Mouse (Mus musculus): ENCODE measurements around the gene Gstp1. TPM values are rescaled to one million over a fixed set of nuclear protein-coding genes. Genes with fewer than 3 reads are reported as not detected.

Gstp1 gene
- total and polyA plus RNA-seq, 2 experiments from 2014 or later, result 266 to 440 TPM

DNA sequence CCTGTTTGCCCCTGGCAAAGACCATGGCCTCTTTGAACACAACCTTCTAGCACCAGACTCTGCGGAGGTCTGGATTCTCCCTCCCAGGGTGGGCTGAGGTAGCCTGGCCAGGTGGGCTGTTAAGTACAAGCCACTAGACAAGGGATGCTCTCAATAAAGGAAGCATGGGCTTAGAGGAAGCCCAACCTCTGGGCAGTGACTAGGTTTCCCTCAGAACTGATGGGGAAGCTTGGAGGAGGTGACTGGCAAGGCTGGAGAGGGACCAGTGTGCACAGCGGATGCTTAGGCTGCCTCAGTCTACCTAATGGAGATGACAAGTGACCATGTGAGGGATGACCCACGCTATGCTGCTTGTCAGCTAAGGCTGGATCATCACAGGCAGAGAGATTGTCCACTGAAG, 45.8 kb downstream of the Gstp1 start:
- WGBS, result 80% methylated on average over 3 of the region's 3 CpGs

DNA sequence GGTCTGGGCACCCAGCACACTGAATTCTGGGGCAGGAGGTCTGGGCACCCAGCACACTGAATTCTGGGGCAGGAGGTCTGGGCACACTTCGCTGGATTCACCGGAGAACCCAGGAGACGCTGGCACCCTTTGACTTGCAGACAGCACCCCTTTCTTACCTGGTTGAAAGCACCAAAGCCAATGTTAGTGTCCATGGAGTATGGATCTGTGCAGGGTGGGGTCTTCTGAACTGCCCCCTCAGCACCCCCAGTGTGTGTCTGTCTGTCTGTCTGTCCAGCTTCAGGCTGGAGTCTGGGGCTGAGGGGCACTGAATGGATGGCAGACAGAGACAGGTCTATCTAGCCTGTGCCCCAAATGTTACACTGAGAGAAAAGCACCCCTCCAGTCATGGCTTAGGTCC, 46.2 kb downstream of the Gstp1 start:
- WGBS, result 93% methylated on average over 3 of the region's 3 CpGs
- TF ChIP-seq CTCF (IDR thresholded peaks at IDR 0.05; ENCODE audit: low read depth) (no peak), EP300 (IDR thresholded peaks at IDR 0.05; ENCODE audit: low read depth) (no peak)

More for the DNA sequence above, 45.8 kb downstream of the Gstp1 start:
- H3K27me3 ChIP-seq (ENCODE audit: control insufficient read depth, insufficient read depth, low read length), result no peaks in the 10 kb centered on the region
- H3K9me3 ChIP-seq (replicated peaks; ENCODE audit: control insufficient read depth, low read length), result no peaks in the 10 kb centered on the region
- no peak overlapping the region for H3K27ac ChIP-seq (ENCODE audit: low read depth)
- H3K9ac ChIP-seq (replicated peaks; ENCODE audit: low read depth, low read length), result no peak overlapping the region
- H3K4me2 ChIP-seq (ENCODE audit: low read depth, low read length), result no peak overlapping the region
- no peak for ATAC-seq (ENCODE audit: insufficient read depth, low read depth)
- DNase-seq (ENCODE audit: low spot score), result no peak
- peaks cover 3% of the 10 kb centered on the region; the same call in 1 of the 2 replicates for H3K4me1 ChIP-seq (ENCODE audit: control insufficient read depth, insufficient read depth)
- no peak overlapping the region for H3K4me3 ChIP-seq (ENCODE audit: low read depth, low read length)
- TF ChIP-seq CTCF (IDR thresholded peaks at IDR 0.05; ENCODE audit: low read depth), result no peak
- TF ChIP-seq EP300 (IDR thresholded peaks at IDR 0.05; ENCODE audit: low read depth), result no peak
- no peaks in the 10 kb centered on the region for H3K36me3 ChIP-seq (replicated peaks; ENCODE audit: control insufficient read depth, insufficient read depth, low read length)

DNA sequence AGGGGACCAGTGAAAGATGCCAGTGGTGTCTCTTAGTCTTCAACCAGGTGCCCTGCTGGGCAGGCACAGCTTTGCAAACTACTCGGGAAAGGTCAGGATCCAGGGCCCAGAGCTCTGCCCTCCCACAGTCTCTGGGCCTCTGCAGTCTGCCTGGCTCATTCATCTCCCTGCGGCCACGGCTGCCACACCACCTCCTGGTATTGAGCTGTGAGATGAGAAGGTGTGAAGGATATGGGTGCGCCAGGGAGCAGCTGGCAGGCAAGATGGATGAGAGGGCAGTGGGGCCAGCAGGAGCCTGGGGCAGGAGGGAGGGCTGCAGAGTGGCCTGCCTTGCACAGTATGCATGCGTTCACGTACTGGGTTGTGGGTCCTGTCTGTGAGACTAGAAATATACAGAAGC, 47.0 kb downstream of the Gstp1 start:
- WGBS, result 59% methylated on average over 6 of the region's 6 CpGs

More for the DNA sequence above, 46.2 kb downstream of the Gstp1 start:
- no peaks in the 10 kb centered on the region for H3K27me3 ChIP-seq (ENCODE audit: control insufficient read depth, insufficient read depth, low read length)
- H3K36me3 ChIP-seq (replicated peaks; ENCODE audit: control insufficient read depth, insufficient read depth, low read length), result no peaks in the 10 kb centered on the region
- DNase-seq (ENCODE audit: low spot score) (no peak), ATAC-seq (ENCODE audit: insufficient read depth, low read depth) (no peak)
- H3K4me3 ChIP-seq (ENCODE audit: low read depth, low read length), result no peak overlapping the region
- H3K4me2 ChIP-seq (ENCODE audit: low read depth, low read length), result no peak overlapping the region
- H3K9ac ChIP-seq (replicated peaks; ENCODE audit: low read depth, low read length), result no peak overlapping the region
- no peaks in the 10 kb centered on the region for H3K9me3 ChIP-seq (replicated peaks; ENCODE audit: control insufficient read depth, low read length)
- no peak overlapping the region for H3K27ac ChIP-seq (ENCODE audit: low read depth)
- peaks cover 7% of the 10 kb centered on the region for H3K4me1 ChIP-seq (ENCODE audit: control insufficient read depth, insufficient read depth)

DNA sequence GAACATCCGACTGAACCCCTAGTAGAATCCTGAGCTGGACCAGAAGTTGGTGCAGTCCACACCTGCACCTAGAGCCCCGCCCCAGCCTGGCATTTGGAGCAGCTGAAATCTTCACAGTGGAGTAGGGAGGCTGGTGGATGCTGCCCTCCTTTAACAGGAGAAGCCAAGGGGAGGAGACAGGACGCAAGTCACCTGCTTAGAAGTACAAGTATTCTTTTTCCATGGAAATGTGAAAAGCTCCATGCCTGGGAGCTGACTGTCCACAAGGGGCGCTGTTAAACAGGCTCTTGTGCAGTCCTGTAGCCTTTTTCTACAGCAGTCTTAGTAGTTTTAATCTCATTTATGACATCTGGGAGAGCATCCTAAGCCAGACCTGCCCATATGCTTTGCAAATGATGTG, 49.0 kb downstream of the Gstp1 start:
- no peak for DNase-seq (ENCODE audit: low spot score)
- no peak overlapping the region for H3K4me3 ChIP-seq (ENCODE audit: low read depth, low read length)
- no peak; the same call in 1 of the 2 replicates for TF ChIP-seq CTCF (IDR thresholded peaks at IDR 0.05; ENCODE audit: low read depth)
- no peak for TF ChIP-seq EP300 (IDR thresholded peaks at IDR 0.05; ENCODE audit: low read depth)
- no peaks in the 10 kb centered on the region for H3K27me3 ChIP-seq (ENCODE audit: control insufficient read depth, insufficient read depth, low read length)
- no peak for ATAC-seq (ENCODE audit: insufficient read depth, low read depth)
- no peaks in the 10 kb centered on the region for H3K9me3 ChIP-seq (replicated peaks; ENCODE audit: control insufficient read depth, low read length)
- H3K9ac ChIP-seq (replicated peaks; ENCODE audit: low read depth, low read length), result no peak overlapping the region
- H3K36me3 ChIP-seq (replicated peaks; ENCODE audit: control insufficient read depth, insufficient read depth, low read length), result no peaks in the 10 kb centered on the region
- H3K4me2 ChIP-seq (ENCODE audit: low read depth, low read length), result no peak overlapping the region
- H3K27ac ChIP-seq (ENCODE audit: low read depth), result no peak overlapping the region
- peaks cover 24% of the 10 kb centered on the region for H3K4me1 ChIP-seq (ENCODE audit: control insufficient read depth, insufficient read depth)
- 89% methylated on average over 4 of the region's 4 CpGs for WGBS

More for the DNA sequence above, 47.0 kb downstream of the Gstp1 start:
- Histone ChIP-seq H3K9me3 (replicated peaks; ENCODE audit: control insufficient read depth, low read length) (no peaks in the 10 kb centered on the region), H3K4me1 (ENCODE audit: control insufficient read depth, insufficient read depth) (peaks cover 14% of the 10 kb centered on the region), H3K27me3 (ENCODE audit: control insufficient read depth, insufficient read depth, low read length) (no peaks in the 10 kb centered on the region), H3K9ac (replicated peaks; ENCODE audit: low read depth, low read length) (no peak overlapping the region; the same call in 1 of the 2 replicates), H3K4me3 (ENCODE audit: low read depth, low read length) (no peak overlapping the region), H3K36me3 (replicated peaks; ENCODE audit: control insufficient read depth, insufficient read depth, low read length) (no peaks in the 10 kb centered on the region), H3K27ac (ENCODE audit: low read depth) (no peak overlapping the region), H3K4me2 (ENCODE audit: low read depth, low read length) (no peak overlapping the region)
- TF ChIP-seq CTCF (IDR thresholded peaks at IDR 0.05; ENCODE audit: low read depth) (no peak), EP300 (IDR thresholded peaks at IDR 0.05; ENCODE audit: low read depth) (no peak)
- ATAC-seq (ENCODE audit: insufficient read depth, low read depth) (no peak), DNase-seq (ENCODE audit: low spot score) (no peak)

DNA sequence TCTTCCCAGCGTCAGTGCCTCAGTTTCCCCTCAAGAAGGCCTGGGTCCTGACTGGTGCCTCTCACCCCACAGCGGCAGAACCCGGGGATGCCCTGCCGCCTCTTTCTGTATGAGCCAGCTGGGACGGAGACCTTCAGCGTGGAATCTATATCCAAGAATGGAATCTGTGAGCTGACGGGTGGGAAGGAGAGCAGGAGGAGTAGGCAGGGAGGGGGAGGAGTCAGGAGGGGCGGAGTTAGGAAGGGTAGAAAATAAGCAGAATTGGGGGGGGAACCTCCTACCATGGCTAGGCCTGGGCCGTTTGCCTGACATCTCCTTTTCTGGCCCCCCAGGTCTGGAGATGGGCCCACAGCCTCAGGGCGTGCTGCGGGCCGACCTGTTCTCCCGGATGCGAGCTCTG, 49.7 kb downstream of the Gstp1 start:
- H3K9ac ChIP-seq (replicated peaks; ENCODE audit: low read depth, low read length), result no peak overlapping the region
- H3K4me1 ChIP-seq (ENCODE audit: control insufficient read depth, insufficient read depth), result peaks cover 24% of the 10 kb centered on the region
- H3K9me3 ChIP-seq (replicated peaks; ENCODE audit: control insufficient read depth, low read length), result no peaks in the 10 kb centered on the region
- WGBS, result 78% methylated on average over 14 of the region's 14 CpGs
- TF ChIP-seq CTCF (IDR thresholded peaks at IDR 0.05; ENCODE audit: low read depth) (no peak), EP300 (IDR thresholded peaks at IDR 0.05; ENCODE audit: low read depth) (no peak)
- DNase-seq (ENCODE audit: low spot score) (no peak), ATAC-seq (ENCODE audit: insufficient read depth, low read depth) (no peak)
- no peak overlapping the region for H3K4me2 ChIP-seq (ENCODE audit: low read depth, low read length)
- no peak overlapping the region for H3K4me3 ChIP-seq (ENCODE audit: low read depth, low read length)
- H3K27me3 ChIP-seq (ENCODE audit: control insufficient read depth, insufficient read depth, low read length), result no peaks in the 10 kb centered on the region
- H3K27ac ChIP-seq (ENCODE audit: low read depth), result no peak overlapping the region
- H3K36me3 ChIP-seq (replicated peaks; ENCODE audit: control insufficient read depth, insufficient read depth, low read length), result no peaks in the 10 kb centered on the region

DNA sequence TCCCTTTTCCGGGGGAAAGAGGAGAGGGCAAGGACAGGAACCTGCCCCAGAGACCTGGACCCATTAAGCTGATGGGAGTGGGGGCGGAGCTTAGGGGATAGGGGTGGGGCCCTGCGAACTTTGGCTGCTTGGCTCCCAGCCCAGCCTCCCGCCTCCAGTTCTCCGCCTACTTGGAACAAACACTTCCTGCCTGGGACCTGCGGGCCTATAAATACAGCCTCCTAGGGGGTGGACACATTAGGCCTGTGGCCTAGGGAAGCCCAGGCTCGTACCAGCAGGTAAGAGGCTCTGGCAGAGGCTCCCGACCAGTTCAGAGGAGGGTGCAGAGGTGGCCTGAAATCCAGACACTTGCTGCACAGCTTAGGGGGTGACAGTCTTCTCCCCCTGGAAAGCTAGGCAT, 51.5 kb downstream of the Gstp1 start, which contains the start of gene Acy3:
Acy3 (plus strand) TSS at position 237 of the 400 bp plus-strand sequence.
- peak; percentile 84 for ATAC-seq (ENCODE audit: insufficient read depth, low read depth)
- H3K9me3 ChIP-seq (replicated peaks; ENCODE audit: control insufficient read depth, low read length), result no peaks in the 10 kb centered on the region
- WGBS, result 10% methylated on average over 8 of the region's 8 CpGs
- H3K4me1 ChIP-seq (ENCODE audit: control insufficient read depth, insufficient read depth), result peaks cover 24% of the 10 kb centered on the region
- H3K27me3 ChIP-seq (ENCODE audit: control insufficient read depth, insufficient read depth, low read length), result no peaks in the 10 kb centered on the region
- peak within 1 kb of the TSS; percentile 37 for H3K4me2 ChIP-seq (ENCODE audit: low read depth, low read length)
- H3K36me3 ChIP-seq (replicated peaks; ENCODE audit: control insufficient read depth, insufficient read depth, low read length), result no peaks in the 10 kb centered on the region
- peak; percentile 84 for DNase-seq (ENCODE audit: low spot score)
- H3K27ac ChIP-seq (ENCODE audit: low read depth), result peak within 1 kb of the TSS; percentile 80
- no peak within 1 kb of the TSS for H3K4me3 ChIP-seq (ENCODE audit: low read depth, low read length)
- peak within 1 kb of the TSS; percentile 21; the same call in 1 of the 2 replicates for H3K9ac ChIP-seq (replicated peaks; ENCODE audit: low read depth, low read length)
- TF ChIP-seq EP300 (IDR thresholded peaks at IDR 0.05; ENCODE audit: low read depth) (peak; percentile 54; the same call in 1 of the 2 replicates), CTCF (IDR thresholded peaks at IDR 0.05; ENCODE audit: low read depth) (no peak)

Other genes with a start within 250 kb of the Gstp1 start
Only the 30 nearest of the 33 such genes appear.
- gene Chka, start 186.2 kb downstream of the Gstp1 start, total RNA-seq (2014; rRNA removed; ENCODE audit: low replicate concordance), result 36.3 and 37.6 TPM in 2 replicates
- 13.3 and 13.6 TPM in 2 replicates for gene Chka, start 186.2 kb downstream of the Gstp1 start, polyA plus RNA-seq (2015; fragmentation: Nextera tagmentation; extraction: Ambion mirVana)
- 32.1 and 44.9 TPM in 2 replicates for gene Tcirg1, start 130.9 kb downstream of the Gstp1 start, total RNA-seq (2014; rRNA removed; ENCODE audit: low replicate concordance)
- 12.8 and 14.1 TPM in 2 replicates for gene Tcirg1, start 130.9 kb downstream of the Gstp1 start, polyA plus RNA-seq (2015; fragmentation: Nextera tagmentation; extraction: Ambion mirVana)
- gene Ndufs8, start 125.2 kb downstream of the Gstp1 start, total RNA-seq (2014; rRNA removed; ENCODE audit: low replicate concordance), result 506 and 520 TPM in 2 replicates
- gene Ndufs8, start 125.2 kb downstream of the Gstp1 start, polyA plus RNA-seq (2015; fragmentation: Nextera tagmentation; extraction: Ambion mirVana), result 681 and 696 TPM in 2 replicates
- 1.9 and 2.1 TPM in 2 replicates for gene Aldh3b1, start 108.2 kb downstream of the Gstp1 start, total RNA-seq (2014; rRNA removed; ENCODE audit: low replicate concordance)
- gene Aldh3b1, start 108.2 kb downstream of the Gstp1 start, polyA plus RNA-seq (2015; fragmentation: Nextera tagmentation; extraction: Ambion mirVana), result 3.1 and 3.2 TPM in 2 replicates
- 11.9 and 29.6 TPM in 2 replicates for gene Unc93b1, start 102.8 kb downstream of the Gstp1 start, total RNA-seq (2014; rRNA removed; ENCODE audit: low replicate concordance)
- gene Unc93b1, start 102.8 kb downstream of the Gstp1 start, polyA plus RNA-seq (2015; fragmentation: Nextera tagmentation; extraction: Ambion mirVana), result 15.5 and 18.1 TPM in 2 replicates
- gene Aldh3b3, start 79.3 kb downstream of the Gstp1 start, total RNA-seq (2014; rRNA removed; ENCODE audit: low replicate concordance), result not detected in 2 replicates
- gene Aldh3b3, start 79.3 kb downstream of the Gstp1 start, polyA plus RNA-seq (2015; fragmentation: Nextera tagmentation; extraction: Ambion mirVana), result 0.22 and 0.29 TPM in 2 replicates
- 3.9 TPM in 1 of 2 replicates, not detected in the other for gene Aldh3b2, start 65.7 kb downstream of the Gstp1 start, total RNA-seq (2014; rRNA removed; ENCODE audit: low replicate concordance)
- 0.18 TPM in 2 replicates for gene Aldh3b2, start 65.7 kb downstream of the Gstp1 start, polyA plus RNA-seq (2015; fragmentation: Nextera tagmentation; extraction: Ambion mirVana)
- 32.3 and 74.8 TPM in 2 replicates for gene Acy3, start 51.4 kb downstream of the Gstp1 start, total RNA-seq (2014; rRNA removed; ENCODE audit: low replicate concordance)
- gene Acy3, start 51.4 kb downstream of the Gstp1 start, polyA plus RNA-seq (2015; fragmentation: Nextera tagmentation; extraction: Ambion mirVana), result 21.5 and 22.6 TPM in 2 replicates
- not detected in 2 replicates for gene Tbx10, start 45.2 kb downstream of the Gstp1 start, total RNA-seq (2014; rRNA removed; ENCODE audit: low replicate concordance)
- gene Tbx10, start 45.2 kb downstream of the Gstp1 start, polyA plus RNA-seq (2015; fragmentation: Nextera tagmentation; extraction: Ambion mirVana), result not detected in 2 replicates
- 110 and 175 TPM in 2 replicates for gene Nudt8, start 37.4 kb downstream of the Gstp1 start, total RNA-seq (2014; rRNA removed; ENCODE audit: low replicate concordance)
- 131 and 138 TPM in 2 replicates for gene Nudt8, start 37.4 kb downstream of the Gstp1 start, polyA plus RNA-seq (2015; fragmentation: Nextera tagmentation; extraction: Ambion mirVana)
- 4.0 and 7.0 TPM in 2 replicates for gene Gm49405, start 37.4 kb downstream of the Gstp1 start, total RNA-seq (2014; rRNA removed; ENCODE audit: low replicate concordance)
- 3.6 and 4.0 TPM in 2 replicates for gene Gm49405, start 37.4 kb downstream of the Gstp1 start, polyA plus RNA-seq (2015; fragmentation: Nextera tagmentation; extraction: Ambion mirVana)
- gene Doc2g, start 34.7 kb downstream of the Gstp1 start, total RNA-seq (2014; rRNA removed; ENCODE audit: low replicate concordance), result 158 and 202 TPM in 2 replicates
- gene Doc2g, start 34.7 kb downstream of the Gstp1 start, polyA plus RNA-seq (2015; fragmentation: Nextera tagmentation; extraction: Ambion mirVana), result 114 and 116 TPM in 2 replicates
- 910 and 941 TPM in 2 replicates for gene Ndufv1, start 25.2 kb downstream of the Gstp1 start, total RNA-seq (2014; rRNA removed; ENCODE audit: low replicate concordance)
- gene Ndufv1, start 25.2 kb downstream of the Gstp1 start, polyA plus RNA-seq (2015; fragmentation: Nextera tagmentation; extraction: Ambion mirVana), result 1,083 and 1,090 TPM in 2 replicates
- 4.5 and 9.7 TPM in 2 replicates for gene Gstp2, start 8.0 kb upstream of the Gstp1 start, total RNA-seq (2014; rRNA removed; ENCODE audit: low replicate concordance)
- 17.0 and 22.7 TPM in 2 replicates for gene Gstp2, start 8.0 kb upstream of the Gstp1 start, polyA plus RNA-seq (2015; fragmentation: Nextera tagmentation; extraction: Ambion mirVana)
- gene Gstp3, start 21.6 kb upstream of the Gstp1 start, total RNA-seq (2014; rRNA removed; ENCODE audit: low replicate concordance), result not detected in 2 replicates
- not detected in 2 replicates for gene Gstp3, start 21.6 kb upstream of the Gstp1 start, polyA plus RNA-seq (2015; fragmentation: Nextera tagmentation; extraction: Ambion mirVana)
- not detected in 2 replicates for gene Cabp2, start 43.6 kb upstream of the Gstp1 start, total RNA-seq (2014; rRNA removed; ENCODE audit: low replicate concordance)
- not detected in 2 replicates for gene Cabp2, start 43.6 kb upstream of the Gstp1 start, polyA plus RNA-seq (2015; fragmentation: Nextera tagmentation; extraction: Ambion mirVana)
- 63.2 and 67.3 TPM in 2 replicates for gene Cdk2ap2, start 59.2 kb upstream of the Gstp1 start, total RNA-seq (2014; rRNA removed; ENCODE audit: low replicate concordance)
- 46.8 and 59.6 TPM in 2 replicates for gene Cdk2ap2, start 59.2 kb upstream of the Gstp1 start, polyA plus RNA-seq (2015; fragmentation: Nextera tagmentation; extraction: Ambion mirVana)
- 26.2 and 47.3 TPM in 2 replicates for gene Pitpnm1, start 62.0 kb upstream of the Gstp1 start, total RNA-seq (2014; rRNA removed; ENCODE audit: low replicate concordance)
- 17.9 and 21.9 TPM in 2 replicates for gene Pitpnm1, start 62.0 kb upstream of the Gstp1 start, polyA plus RNA-seq (2015; fragmentation: Nextera tagmentation; extraction: Ambion mirVana)
- 21.4 and 23.8 TPM in 2 replicates for gene Aip, start 87.9 kb upstream of the Gstp1 start, total RNA-seq (2014; rRNA removed; ENCODE audit: low replicate concordance)
- 61.7 and 66.2 TPM in 2 replicates for gene Aip, start 87.9 kb upstream of the Gstp1 start, polyA plus RNA-seq (2015; fragmentation: Nextera tagmentation; extraction: Ambion mirVana)
- not detected in 2 replicates for gene Gpr152, start 101.8 kb upstream of the Gstp1 start, total RNA-seq (2014; rRNA removed; ENCODE audit: low replicate concordance)
- gene Gpr152, start 101.8 kb upstream of the Gstp1 start, polyA plus RNA-seq (2015; fragmentation: Nextera tagmentation; extraction: Ambion mirVana), result 0.03 TPM in 2 replicates
- not detected in 2 replicates for gene Cabp4, start 106.0 kb upstream of the Gstp1 start, total RNA-seq (2014; rRNA removed; ENCODE audit: low replicate concordance)
- gene Cabp4, start 106.0 kb upstream of the Gstp1 start, polyA plus RNA-seq (2015; fragmentation: Nextera tagmentation; extraction: Ambion mirVana), result 0.07 and 0.11 TPM in 2 replicates
- 120 and 144 TPM in 2 replicates for gene Coro1b, start 110.6 kb upstream of the Gstp1 start, total RNA-seq (2014; rRNA removed; ENCODE audit: low replicate concordance)
- gene Coro1b, start 110.6 kb upstream of the Gstp1 start, polyA plus RNA-seq (2015; fragmentation: Nextera tagmentation; extraction: Ambion mirVana), result 97.2 and 102 TPM in 2 replicates
- gene Ptprcap, start 115.6 kb upstream of the Gstp1 start, total RNA-seq (2014; rRNA removed; ENCODE audit: low replicate concordance), result 13.5 TPM in 1 of 2 replicates, not detected in the other
- 0.46 and 1.1 TPM in 2 replicates for gene Ptprcap, start 115.6 kb upstream of the Gstp1 start, polyA plus RNA-seq (2015; fragmentation: Nextera tagmentation; extraction: Ambion mirVana)
- gene Rps6kb2, start 125.4 kb upstream of the Gstp1 start, total RNA-seq (2014; rRNA removed; ENCODE audit: low replicate concordance), result 34.2 and 62.0 TPM in 2 replicates
- gene Rps6kb2, start 125.4 kb upstream of the Gstp1 start, polyA plus RNA-seq (2015; fragmentation: Nextera tagmentation; extraction: Ambion mirVana), result 32.9 and 35.2 TPM in 2 replicates
- 40.3 and 119 TPM in 2 replicates for gene Carns1, start 137.5 kb upstream of the Gstp1 start, total RNA-seq (2014; rRNA removed; ENCODE audit: low replicate concordance)
- gene Carns1, start 137.5 kb upstream of the Gstp1 start, polyA plus RNA-seq (2015; fragmentation: Nextera tagmentation; extraction: Ambion mirVana), result 20.6 and 23.8 TPM in 2 replicates
- 5.2 TPM in 1 of 2 replicates, not detected in the other for gene Tbc1d10c, start 153.3 kb upstream of the Gstp1 start, total RNA-seq (2014; rRNA removed; ENCODE audit: low replicate concordance)
- 2.7 and 4.4 TPM in 2 replicates for gene Tbc1d10c, start 153.3 kb upstream of the Gstp1 start, polyA plus RNA-seq (2015; fragmentation: Nextera tagmentation; extraction: Ambion mirVana)
- 808 and 961 TPM in 2 replicates for gene Ppp1ca, start 154.1 kb upstream of the Gstp1 start, total RNA-seq (2014; rRNA removed; ENCODE audit: low replicate concordance)
- gene Ppp1ca, start 154.1 kb upstream of the Gstp1 start, polyA plus RNA-seq (2015; fragmentation: Nextera tagmentation; extraction: Ambion mirVana), result 738 and 763 TPM in 2 replicates
- 9.5 and 12.3 TPM in 2 replicates for gene Rad9a, start 163.7 kb upstream of the Gstp1 start, total RNA-seq (2014; rRNA removed; ENCODE audit: low replicate concordance)
- 9.5 and 9.7 TPM in 2 replicates for gene Rad9a, start 163.7 kb upstream of the Gstp1 start, polyA plus RNA-seq (2015; fragmentation: Nextera tagmentation; extraction: Ambion mirVana)
- 3.4 and 14.7 TPM in 2 replicates for gene Clcf1, start 176.3 kb upstream of the Gstp1 start, total RNA-seq (2014; rRNA removed; ENCODE audit: low replicate concordance)
- 0.67 and 0.91 TPM in 2 replicates for gene Clcf1, start 176.3 kb upstream of the Gstp1 start, polyA plus RNA-seq (2015; fragmentation: Nextera tagmentation; extraction: Ambion mirVana)
- not detected in 2 replicates for gene AC109138.7, start 176.4 kb upstream of the Gstp1 start, total RNA-seq (2014; rRNA removed; ENCODE audit: low replicate concordance)
- not detected in 2 replicates for gene AC109138.7, start 176.4 kb upstream of the Gstp1 start, polyA plus RNA-seq (2015; fragmentation: Nextera tagmentation; extraction: Ambion mirVana)

Measured in heart, postnatal 0 days (tissue).